Mouse (Mus musculus) liver, adult 2 months (tissue): ENCODE data around the gene Mgst2. TPM values are rescaled to one million over a fixed set of nuclear protein-coding genes. Genes with fewer than 3 reads are reported as not detected.

ENCODE experiments used
- DNase-seq: peaks from one replicate; pipeline ENCODE4 v3.0.0-alpha.2; 2011; ENCODE audit warnings: low read depth, low spot score; ENCODE audit errors: extremely low read depth
- H3K27ac ChIP-seq: fragments of 200-500 bp; replicated peaks from 2 replicates; pipeline ENCODE4 v1.5.1; 2012; ENCODE audit warnings: low read depth, mild to moderate bottlenecking, control low read depth, inconsistent platforms, low read length; ENCODE audit not compliant: insufficient read depth
- H3K27me3 ChIP-seq: fragments of 200-500 bp; 2 replicates; pipeline ENCODE4 v1.6.1; 2012; ENCODE audit warnings: mild to moderate bottlenecking, moderate library complexity, low read length, inconsistent platforms; ENCODE audit not compliant: control insufficient read depth, insufficient read depth
- H3K36me3 ChIP-seq: fragments of 200-500 bp; 2 replicates; pipeline ENCODE4 v1.6.1; 2012; ENCODE audit warnings: low read length, inconsistent platforms; ENCODE audit not compliant: control insufficient read depth, insufficient read depth
- H3K4me1 ChIP-seq: fragments of 200-500 bp; 2 replicates; pipeline ENCODE4 v1.6.1; 2011; ENCODE audit warnings: low read length; ENCODE audit not compliant: control insufficient read depth, insufficient read depth
- H3K4me3 ChIP-seq: fragments of 200-500 bp; 2 replicates; pipeline ENCODE4 v1.5.1; 2011; ENCODE audit warnings: low read depth, mild to moderate bottlenecking, control low read depth, low read length, moderate library complexity; ENCODE audit not compliant: insufficient read depth
- H3K79me2 ChIP-seq: fragments of 200-500 bp; 2 replicates; pipeline ENCODE4 v1.6.1; 2012; ENCODE audit warnings: inconsistent platforms, mild to moderate bottlenecking, low read length, moderate library complexity; ENCODE audit not compliant: control insufficient read depth, insufficient read depth
- H3K9ac ChIP-seq: fragments of 200-500 bp; 2 replicates; pipeline ENCODE4 v1.6.1; 2012; ENCODE audit warnings: low read depth, mild to moderate bottlenecking, control low read depth, inconsistent platforms, low read length
- CTCF ChIP-seq: fragments of 200-500 bp; IDR thresholded peaks from 2 replicates; pipeline ENCODE4 v1.5.1; 2011; ENCODE audit warnings: low read depth, low read length, control low read depth
- POLR2A ChIP-seq: fragments of 200-500 bp; IDR thresholded peaks from 2 replicates; pipeline ENCODE4 v1.6.1; 2011; ENCODE audit warnings: low read length, control low read depth; ENCODE audit not compliant: insufficient read depth; ENCODE audit errors: extremely low read depth
- WGBS: fragments of 180-500 bp; shearing (Covaris S2); methylation state at CpG from one replicate; pipeline ENCODE4 v1.1.7; 2018; 5-methylcytosine and 5-hydroxymethylcytosine counted together
- polyA plus RNA-seq: library from polyadenylated mRNA; depleted of rRNA; stranded (reverse); fragments of >200 nt; gene quantifications from 2 replicates; pipeline ENCODE4 v1.2.3, GENCODE M21; 2012; rRNA removed
- total RNA-seq: library from RNA; depleted of rRNA; stranded (reverse); fragments of >200 nt; gene quantifications from 2 replicates; pipeline ENCODE4 v1.2.3, GENCODE M21; 2014; rRNA removed

The Mgst2 gene
- total and polyA plus RNA-seq, 2 experiments, result 0.02 TPM; not detected in 1

DNA sequence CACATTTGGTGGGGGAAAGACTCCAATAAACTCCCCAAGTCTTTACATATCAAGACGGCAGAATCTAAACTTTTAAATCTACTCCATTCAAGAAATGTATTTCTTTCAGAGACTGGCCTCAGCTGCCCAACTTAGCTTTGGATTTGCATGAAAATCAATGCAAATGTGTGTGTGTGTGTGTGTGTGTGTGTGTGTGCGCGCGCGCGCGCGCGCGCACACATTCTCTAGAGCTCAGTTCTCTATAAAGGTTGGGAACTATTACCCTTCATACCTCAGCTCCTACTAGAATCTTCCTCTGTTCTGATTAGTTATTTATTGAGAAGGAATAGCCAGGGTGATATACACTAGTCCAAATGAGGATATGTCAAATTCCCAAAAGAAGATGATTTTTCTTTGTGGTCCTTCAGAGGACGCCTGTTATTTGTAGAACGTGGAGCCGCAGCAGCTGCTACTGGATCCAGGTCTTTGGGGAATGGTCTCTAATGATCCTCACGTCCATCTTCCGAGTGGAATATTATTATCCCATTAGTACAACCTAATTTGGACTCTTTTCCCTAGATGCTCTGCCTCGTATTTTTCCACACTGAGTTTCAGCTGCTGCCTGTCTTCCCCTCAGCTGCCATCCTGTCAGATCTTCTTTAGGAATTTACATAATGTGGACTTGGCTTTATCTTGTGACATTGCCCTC, 71.9 kb downstream of the Mgst2 start:
- peaks cover 1% of the 10 kb centered on the region; the same call in 1 of the 2 replicates for H3K4me1 ChIP-seq
- H3K27ac ChIP-seq, result no peak overlapping the region
- H3K9ac ChIP-seq, result no peak overlapping the region
- H3K36me3 ChIP-seq, result no peaks in the 10 kb centered on the region
- H3K27me3 ChIP-seq, result no peaks in the 10 kb centered on the region
- H3K4me3 ChIP-seq, result no peak overlapping the region
- no peak for DNase-seq
- TF ChIP-seq POLR2A, result no peak
- TF ChIP-seq CTCF, result no peak
- WGBS, result 88% methylated on average over 16 of the region's 16 CpGs
- H3K79me2 ChIP-seq, result no peaks in the 10 kb centered on the region

Other genes starting within 250 kb of the Mgst2 start
- gene Naa15, start 245.2 kb upstream of the Mgst2 start, total RNA-seq, result 14.8 TPM in 2 replicates
- 1.8 and 2.0 TPM in 2 replicates for gene Naa15, start 245.2 kb upstream of the Mgst2 start, polyA plus RNA-seq
- gene Rab33b, start 176.4 kb upstream of the Mgst2 start, total RNA-seq, result 7.3 and 8.4 TPM in 2 replicates
- 3.6 and 4.7 TPM in 2 replicates for gene Rab33b, start 176.4 kb upstream of the Mgst2 start, polyA plus RNA-seq
- gene Setd7, start 99.5 kb upstream of the Mgst2 start, total RNA-seq, result 1.9 and 2.8 TPM in 2 replicates
- 1.0 and 1.6 TPM in 2 replicates for gene Setd7, start 99.5 kb upstream of the Mgst2 start, polyA plus RNA-seq